Mouse (Mus musculus) midbrain, embryonic 14.5 days (tissue): ENCODE measurements around the gene Gcc1. TPM values are rescaled to one million over a fixed set of nuclear protein-coding genes. Genes with fewer than 3 reads are reported as not detected.

Source experiments
- ATAC-seq: fragments of 200-750 bp; cut with Nextera tagmentation; 2 replicates; pipeline ENCODE4 v1.8.0; 2017; ENCODE audit warnings: moderate number of reproducible peaks, moderate library complexity; ENCODE audit not compliant: low FRiP score, low TSS enrichment
- DNase-seq: peaks from one replicate; pipeline ENCODE4 v3.0.0-alpha.2; 2015
- H3K27ac ChIP-seq: fragments of 300-500 bp; sonication (generic); replicated peaks from 2 replicates; pipeline ENCODE4 v1.5.1; 2014; ENCODE audit warnings: mild to moderate bottlenecking, low read depth, low read length, moderate library complexity
- H3K27me3 ChIP-seq: fragments of 300-500 bp; sonication (generic); 2 replicates; pipeline ENCODE4 v1.6.1; 2014; ENCODE audit warnings: low read length, control low read depth, mixed read lengths; ENCODE audit not compliant: control insufficient read depth, insufficient read depth
- H3K36me3 ChIP-seq: fragments of 300-500 bp; sonication (generic); 2 replicates; pipeline ENCODE4 v1.6.1; 2014; ENCODE audit warnings: low read length, control low read depth; ENCODE audit not compliant: control insufficient read depth, insufficient read depth
- H3K4me1 ChIP-seq: fragments of 300-500 bp; sonication (generic); 2 replicates; pipeline ENCODE4 v1.6.1; 2014; ENCODE audit warnings: mild to moderate bottlenecking, antibody characterized with exemption, low read length, control low read depth; ENCODE audit not compliant: control insufficient read depth, insufficient read depth
- H3K4me2 ChIP-seq: fragments of 300-500 bp; sonication (generic); 2 replicates; pipeline ENCODE4 v1.6.1; 2014; ENCODE audit warnings: mild to moderate bottlenecking, low read length, moderate library complexity
- H3K4me3 ChIP-seq: fragments of 300-500 bp; sonication (generic); replicated peaks from 2 replicates; pipeline ENCODE4 v1.5.1; 2014; ENCODE audit warnings: low read depth, low read length
- H3K9ac ChIP-seq: fragments of 300-500 bp; sonication (generic); replicated peaks from 2 replicates; pipeline ENCODE4 v1.6.1; 2014; ENCODE audit warnings: mild to moderate bottlenecking, low read length, moderate library complexity
- H3K9me3 ChIP-seq: fragments of 300-500 bp; sonication (generic); 2 replicates; pipeline ENCODE4 v1.6.1; 2016; ENCODE audit warnings: low read length, control low read depth, mixed read lengths; ENCODE audit not compliant: control insufficient read depth
- WGBS: fragments of 180-500 bp; shearing (Covaris S2); extraction: QIAGEN DNeasy Blood & Tissue Kit; methylation state at CpG from one replicate; pipeline ENCODE4 v1.1.7; 2014; 5-methylcytosine and 5-hydroxymethylcytosine counted together
- polyA plus RNA-seq: library from polyadenylated mRNA; unstranded; fragments of >200 nt; fragmentation: Nextera tagmentation; extraction: Ambion mirVana; gene quantifications from 2 replicates; pipeline ENCODE4 v1.2.1, GENCODE M21; 2014

Gcc1 gene
- polyA plus RNA-seq, 1 experiment from 2014 or later: 9.5 TPM

- 87% methylated on average over 4 of the region's 4 CpGs for WGBS
- H3K4me3 ChIP-seq: no peak overlapping the region
Observed at GRCm38 (mm10) chr6:28416981-28417380, 11.2 kb downstream of the Gcc1 start.

GRCm38 (mm10) chr6:28411236-28411635 is 17.0 kb downstream of the Gcc1 start:
- Histone ChIP-seq H3K27ac (no peak overlapping the region), H3K9ac (no peak overlapping the region), H3K4me2 (no peak overlapping the region), H3K27me3 (no peaks in the 10 kb centered on the region), H3K4me3 (no peak overlapping the region), H3K4me1 (no peaks in the 10 kb centered on the region), H3K36me3 (peaks cover 20% of the 10 kb centered on the region), H3K9me3 (no peaks in the 10 kb centered on the region)
- no peak for DNase-seq
- 80% methylated on average over 2 of the region's 2 CpGs for WGBS
- ATAC-seq: no peak

More at GRCm38 (mm10) chr6:28416981-28417380, 11.2 kb downstream of the Gcc1 start:
- DNase-seq (no peak), ATAC-seq (no peak)
- no peaks in the 10 kb centered on the region for H3K9me3 ChIP-seq
- peaks cover 50% of the 10 kb centered on the region for H3K36me3 ChIP-seq
- H3K27me3 ChIP-seq: no peaks in the 10 kb centered on the region
- no peak overlapping the region for H3K9ac ChIP-seq
- peaks cover 14% of the 10 kb centered on the region for H3K4me1 ChIP-seq
- no peak overlapping the region for H3K4me2 ChIP-seq
- H3K27ac ChIP-seq: no peak overlapping the region

DNA sequence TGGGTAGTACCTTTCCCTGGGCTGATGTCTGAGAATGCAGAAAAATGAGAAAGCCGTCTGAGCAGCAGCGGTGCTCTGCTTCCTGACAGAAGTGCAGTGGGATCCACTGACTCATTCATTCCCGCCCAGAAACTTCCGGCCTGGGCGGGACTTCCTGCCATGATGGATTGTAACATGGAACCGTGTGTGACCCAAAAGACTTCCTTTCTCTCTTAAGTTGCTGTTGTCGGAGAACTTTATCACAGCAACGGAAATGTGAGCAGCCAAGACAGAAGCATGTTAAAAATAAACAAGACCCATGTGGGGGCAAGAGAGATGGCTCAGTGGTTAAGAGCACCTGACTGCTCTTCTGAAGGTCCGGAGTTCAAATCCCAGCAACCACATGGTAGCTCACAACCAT is 18.1 kb downstream of the Gcc1 start:
- no peak for ATAC-seq

GRCm38 (mm10) chr6:28399791-28400190 is 28.4 kb downstream of the Gcc1 start:
- no peaks in the 10 kb centered on the region for H3K27me3 ChIP-seq
- H3K4me2 ChIP-seq: no peak overlapping the region
- H3K27ac ChIP-seq: no peak overlapping the region
- DNase-seq (no peak), ATAC-seq (no peak)
- 0 out of 2 replicates have a peak, but pooled peaks cover 10% of the 10 kb centered on the region for H3K4me1 ChIP-seq
- no peak overlapping the region for H3K4me3 ChIP-seq
- H3K9ac ChIP-seq: no peak overlapping the region
- no peaks in the 10 kb centered on the region for H3K36me3 ChIP-seq
- 96% methylated on average over 4 of the region's 4 CpGs for WGBS
- no peaks in the 10 kb centered on the region for H3K9me3 ChIP-seq

More for the DNA sequence above, 18.1 kb downstream of the Gcc1 start:
- no peak overlapping the region for H3K4me3 ChIP-seq
- peaks cover 8% of the 10 kb centered on the region; the same call in 1 of the 2 replicates for H3K36me3 ChIP-seq
- H3K9me3 ChIP-seq: no peaks in the 10 kb centered on the region
- H3K4me1 ChIP-seq: no peaks in the 10 kb centered on the region
- no peaks in the 10 kb centered on the region for H3K27me3 ChIP-seq
- no peak for DNase-seq
- no peak overlapping the region for H3K9ac ChIP-seq
- WGBS: 92% methylated on average over 9 of the region's 9 CpGs
- no peak overlapping the region for H3K27ac ChIP-seq
- no peak overlapping the region for H3K4me2 ChIP-seq

DNA sequence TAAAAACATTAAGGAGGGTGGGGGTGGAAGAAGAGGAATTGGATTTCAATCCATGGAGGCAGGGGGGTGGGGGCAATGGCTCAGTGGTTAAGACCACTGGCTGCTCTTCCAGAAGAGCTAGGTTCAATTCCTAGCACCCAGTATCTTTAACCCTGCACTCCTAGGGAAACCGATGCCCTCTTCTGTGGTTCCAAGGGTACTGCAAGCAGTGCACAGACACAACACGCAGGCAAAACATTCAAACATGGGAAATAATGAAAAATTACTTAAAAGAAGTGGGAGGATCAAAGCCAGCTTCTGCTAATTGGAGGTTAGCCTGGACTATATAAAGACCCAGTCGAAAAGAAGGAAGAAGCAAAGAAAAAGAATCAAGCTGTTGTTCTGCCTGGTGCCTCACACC is 29.5 kb downstream of the Gcc1 start:
- no peak overlapping the region for H3K4me3 ChIP-seq
- ATAC-seq (no peak), DNase-seq (no peak)
- no peaks in the 10 kb centered on the region for H3K27me3 ChIP-seq
- H3K4me1 ChIP-seq: 0 out of 2 replicates have a peak, but pooled peaks cover 10% of the 10 kb centered on the region
- H3K4me2 ChIP-seq: no peak overlapping the region
- no peaks in the 10 kb centered on the region for H3K36me3 ChIP-seq
- H3K27ac ChIP-seq: no peak overlapping the region
- H3K9me3 ChIP-seq: no peaks in the 10 kb centered on the region
- WGBS: 94% methylated on average over 3 of the region's 3 CpGs
- no peak overlapping the region for H3K9ac ChIP-seq

DNA sequence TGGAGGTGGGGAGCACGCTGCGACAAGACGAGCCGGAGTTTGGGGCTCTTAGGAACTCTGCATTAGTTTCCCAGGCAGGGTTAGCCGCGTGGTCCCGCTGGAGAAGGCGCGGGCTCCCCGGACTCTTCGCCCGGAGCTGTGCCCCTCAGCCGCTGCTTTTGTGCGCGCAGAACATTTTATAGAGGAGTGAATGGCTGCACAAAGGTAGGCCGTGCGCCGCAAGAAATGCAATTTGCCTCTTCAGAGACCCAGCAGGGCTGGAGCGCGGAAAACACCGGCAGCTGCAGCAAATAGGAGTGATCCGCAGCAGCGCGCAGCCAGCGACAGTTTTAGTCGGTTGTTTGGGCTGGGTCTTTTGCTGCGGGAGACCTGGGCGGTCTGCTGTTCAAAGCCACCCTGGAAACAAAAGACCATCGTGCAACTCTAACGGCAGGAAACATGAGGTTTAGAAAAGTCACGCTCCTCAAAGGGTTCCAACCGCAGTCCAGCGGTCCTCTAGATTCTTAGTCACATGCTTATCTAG is 30.4 kb downstream of the Gcc1 start, which contains the start of gene Zfp800:
Gene Zfp800 (minus strand): TSS at position 325 of the 523 bp plus-strand sequence.
- Histone ChIP-seq H3K4me3 (peak within 1 kb of the TSS; percentile 47), H3K4me1 (0 out of 2 replicates have a peak, but pooled peaks cover 10% of the 10 kb centered on the region), H3K27ac (peak within 1 kb of the TSS; percentile 86), H3K4me2 (peak within 1 kb of the TSS; percentile 80), H3K9ac (peak within 1 kb of the TSS; percentile 61), H3K27me3 (no peaks in the 10 kb centered on the region), H3K9me3 (no peaks in the 10 kb centered on the region), H3K36me3 (no peaks in the 10 kb centered on the region)
- under 1% methylated on average over 33 of the region's 33 CpGs for WGBS
- ATAC-seq (peak; percentile 57; the same call in 1 of the 2 replicates), DNase-seq (peak; percentile 79)

- H3K9me3 ChIP-seq: no peaks in the 10 kb centered on the region
- H3K4me3 ChIP-seq: peak overlapping the region; percentile 47
- H3K4me2 ChIP-seq: peak overlapping the region; percentile 80
- WGBS: under 1% methylated on average over 19 of the region's 19 CpGs
- peak; percentile 51; the same call in 1 of the 2 replicates for ATAC-seq
- no peaks in the 10 kb centered on the region for H3K36me3 ChIP-seq
- 0 out of 2 replicates have a peak, but pooled peaks cover 10% of the 10 kb centered on the region for H3K4me1 ChIP-seq
- peak overlapping the region; percentile 61 for H3K9ac ChIP-seq
- H3K27ac ChIP-seq: peak overlapping the region; percentile 86
- H3K27me3 ChIP-seq: no peaks in the 10 kb centered on the region
- peak; percentile 80 for DNase-seq
Observed at GRCm38 (mm10) chr6:28396853-28397457, 31.2 kb downstream of the Gcc1 start.

DNA sequence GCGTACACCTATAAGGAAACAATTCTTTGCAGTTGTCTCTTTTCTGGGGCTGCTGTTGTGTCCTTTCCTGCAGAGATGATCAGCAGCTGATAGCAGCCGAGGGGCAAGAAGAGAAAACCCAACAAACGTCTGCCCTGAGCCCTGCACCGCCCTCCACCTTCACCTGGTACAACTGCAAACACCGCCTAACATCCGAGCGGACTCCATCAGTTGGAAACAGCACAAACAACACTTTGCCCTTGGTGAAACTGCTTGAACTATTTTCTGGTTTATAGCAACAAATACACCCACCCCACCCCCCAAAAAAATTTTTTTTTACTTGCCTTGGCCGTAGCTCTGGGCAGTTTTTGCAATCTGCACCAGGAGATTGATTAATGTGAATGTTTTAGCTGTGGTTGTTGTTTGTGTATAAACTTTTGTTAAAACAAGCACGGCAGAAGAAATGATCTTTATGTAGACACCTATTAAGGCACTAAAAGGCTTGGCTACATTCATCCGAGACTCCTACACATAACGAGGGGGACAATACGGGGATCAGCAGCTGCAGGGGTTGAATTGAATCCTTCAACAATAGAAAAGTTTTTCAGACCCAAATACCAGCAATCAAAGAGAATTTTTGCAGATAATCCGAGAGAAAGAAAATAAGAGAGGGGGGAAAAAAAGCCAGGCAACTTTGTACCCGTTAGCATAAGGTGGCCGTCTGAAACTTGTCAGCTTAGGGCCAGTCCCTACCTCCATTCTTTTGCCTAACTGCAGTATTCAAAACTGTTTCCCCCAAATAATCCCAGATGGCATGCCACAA is 31.9 kb downstream of the Gcc1 start:
- ATAC-seq (peak; percentile 39; the same call in 1 of the 2 replicates), DNase-seq (no peak)
- H3K9ac ChIP-seq: peak overlapping the region; percentile 61
- no peaks in the 10 kb centered on the region for H3K27me3 ChIP-seq
- peak overlapping the region; percentile 80 for H3K4me2 ChIP-seq
- H3K4me1 ChIP-seq: 0 out of 2 replicates have a peak, but pooled peaks cover 10% of the 10 kb centered on the region
- H3K4me3 ChIP-seq: peak overlapping the region; percentile 47
- WGBS: 12% methylated on average over 15 of the region's 15 CpGs
- H3K9me3 ChIP-seq: no peaks in the 10 kb centered on the region
- H3K36me3 ChIP-seq: no peaks in the 10 kb centered on the region
- H3K27ac ChIP-seq: peak overlapping the region; percentile 86
